Mouse (Mus musculus): ENCODE data around the gene Prnp. TPM values are rescaled to one million over a fixed set of nuclear protein-coding genes. Genes with fewer than 3 reads are reported as not detected.

Gene Prnp
- polyA plus RNA-seq, 1 experiment from 2014 or later = 101 TPM

DNA sequence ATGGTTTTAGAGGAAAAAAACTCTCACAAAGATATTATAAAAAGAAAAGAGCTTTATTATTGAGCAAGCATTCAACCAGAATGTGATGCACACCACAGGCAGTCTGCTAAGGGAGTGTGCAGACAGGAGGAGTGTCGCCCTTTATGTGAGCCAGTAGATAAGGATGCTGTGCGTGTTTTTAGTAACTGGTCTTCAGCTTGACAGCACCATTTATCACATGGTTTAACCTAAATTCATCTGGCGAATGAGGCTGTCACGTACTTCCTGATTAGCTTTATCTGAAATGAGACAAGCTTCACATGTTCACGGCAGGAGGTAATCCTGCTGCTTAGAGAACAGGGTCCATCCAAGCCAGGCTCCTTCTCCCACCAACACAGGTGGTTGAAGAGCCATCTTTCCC is 4.7 kb upstream of the Prnp start:
- H3K4me2 ChIP-seq (replicated peaks) = no peak overlapping the region
- H3K4me1 ChIP-seq (replicated peaks; ENCODE audit: control insufficient read depth, insufficient read depth, low read length) = no peaks in the 10 kb centered on the region
- H3K9me3 ChIP-seq (ENCODE audit: control insufficient read depth, low read length) = no peaks in the 10 kb centered on the region
- no peak for ATAC-seq (ENCODE audit: low FRiP score)
- H3K36me3 ChIP-seq (replicated peaks; ENCODE audit: control insufficient read depth, insufficient read depth) = no peaks in the 10 kb centered on the region
- no peak overlapping the region for H3K9ac ChIP-seq
- H3K4me3 ChIP-seq (replicated peaks; ENCODE audit: low read length) = no peak overlapping the region
- no peaks in the 10 kb centered on the region for H3K27me3 ChIP-seq (ENCODE audit: control insufficient read depth, insufficient read depth, low read length)
- WGBS = 47% methylated on average over 5 of the region's 5 CpGs
- no peak overlapping the region for H3K27ac ChIP-seq
- DNase-seq (ENCODE audit: low spot score) = no peak

DNA sequence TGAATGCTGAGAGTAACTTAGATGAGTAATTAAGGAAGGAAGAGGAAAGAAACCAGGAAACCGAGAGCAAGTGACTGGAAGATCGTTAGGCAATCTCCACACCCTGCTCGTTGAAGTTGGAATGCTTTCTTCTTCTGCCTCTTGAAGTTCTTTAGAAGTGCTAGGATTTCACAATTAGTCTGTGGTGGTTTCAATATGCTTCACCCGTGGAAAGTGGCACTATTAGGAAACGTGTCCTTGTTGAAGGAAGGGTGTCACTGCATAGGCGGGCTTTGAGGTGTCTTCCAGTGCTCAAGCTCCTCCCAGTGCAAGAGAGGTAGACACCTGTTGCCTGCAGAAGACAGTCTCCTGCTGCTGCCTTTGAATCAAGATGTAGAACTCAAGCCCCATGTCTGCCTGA is 4.0 kb upstream of the Prnp start:
- Histone ChIP-seq H3K27me3 (ENCODE audit: control insufficient read depth, insufficient read depth, low read length) (no peaks in the 10 kb centered on the region), H3K4me3 (replicated peaks; ENCODE audit: low read length) (no peak overlapping the region), H3K9me3 (ENCODE audit: control insufficient read depth, low read length) (no peaks in the 10 kb centered on the region), H3K4me2 (replicated peaks) (no peak overlapping the region), H3K4me1 (replicated peaks; ENCODE audit: control insufficient read depth, insufficient read depth, low read length) (peaks cover 5% of the 10 kb centered on the region), H3K9ac (no peak overlapping the region), H3K36me3 (replicated peaks; ENCODE audit: control insufficient read depth, insufficient read depth) (no peaks in the 10 kb centered on the region), H3K27ac (no peak overlapping the region)
- DNase-seq (ENCODE audit: low spot score) (no peak), ATAC-seq (ENCODE audit: low FRiP score) (no peak)
- 87% methylated on average over 6 of the region's 6 CpGs for WGBS

DNA sequence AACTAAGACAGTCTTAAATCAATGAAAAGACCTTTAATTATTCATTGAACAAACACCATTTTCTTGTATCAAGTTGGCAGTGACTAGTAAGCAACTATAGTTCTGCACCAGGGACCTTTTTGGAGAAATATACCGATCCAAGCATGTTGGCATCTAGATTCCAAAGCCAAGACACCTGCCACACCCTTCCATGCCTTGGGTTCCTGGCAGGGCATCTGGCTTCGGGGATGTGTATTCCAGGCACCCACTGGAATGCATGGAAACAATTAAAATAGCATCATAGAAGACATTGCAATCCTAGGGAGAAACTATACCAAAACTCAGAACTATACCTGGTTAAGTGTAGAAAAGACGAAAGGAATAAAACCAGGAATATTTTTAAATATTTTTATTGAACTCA is 3.5 kb upstream of the Prnp start:
- Histone ChIP-seq H3K4me3 (replicated peaks; ENCODE audit: low read length) (no peak overlapping the region), H3K9me3 (ENCODE audit: control insufficient read depth, low read length) (no peaks in the 10 kb centered on the region), H3K4me2 (replicated peaks) (no peak overlapping the region), H3K36me3 (replicated peaks; ENCODE audit: control insufficient read depth, insufficient read depth) (no peaks in the 10 kb centered on the region), H3K4me1 (replicated peaks; ENCODE audit: control insufficient read depth, insufficient read depth, low read length) (peaks cover 10% of the 10 kb centered on the region), H3K9ac (no peak overlapping the region), H3K27ac (no peak overlapping the region), H3K27me3 (ENCODE audit: control insufficient read depth, insufficient read depth, low read length) (no peaks in the 10 kb centered on the region)
- 91% methylated on average over 3 of the region's 3 CpGs for WGBS
- no peak for ATAC-seq (ENCODE audit: low FRiP score)
- DNase-seq (ENCODE audit: low spot score) = no peak

DNA sequence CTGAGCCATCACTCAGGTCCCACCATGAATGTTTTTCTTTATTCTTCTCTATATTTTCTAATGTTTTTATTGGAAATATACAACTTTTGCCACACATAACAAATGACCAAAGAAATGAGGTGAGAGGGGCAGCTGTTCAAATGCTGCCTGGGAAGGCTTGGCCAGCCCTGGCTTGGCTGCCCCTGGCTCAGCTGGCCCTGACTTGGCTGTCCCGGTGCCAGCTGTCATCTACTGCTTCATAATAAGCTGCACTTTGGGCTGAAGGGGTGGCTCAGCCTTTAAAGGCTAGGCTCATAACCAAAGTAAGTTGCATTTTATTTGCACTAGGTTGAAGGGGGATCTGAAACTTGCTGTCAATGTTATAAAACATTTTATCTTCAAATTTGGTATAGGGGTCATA is 2.9 kb upstream of the Prnp start:
- 71% methylated on average over 1 of the region's 1 CpGs for WGBS

DNA sequence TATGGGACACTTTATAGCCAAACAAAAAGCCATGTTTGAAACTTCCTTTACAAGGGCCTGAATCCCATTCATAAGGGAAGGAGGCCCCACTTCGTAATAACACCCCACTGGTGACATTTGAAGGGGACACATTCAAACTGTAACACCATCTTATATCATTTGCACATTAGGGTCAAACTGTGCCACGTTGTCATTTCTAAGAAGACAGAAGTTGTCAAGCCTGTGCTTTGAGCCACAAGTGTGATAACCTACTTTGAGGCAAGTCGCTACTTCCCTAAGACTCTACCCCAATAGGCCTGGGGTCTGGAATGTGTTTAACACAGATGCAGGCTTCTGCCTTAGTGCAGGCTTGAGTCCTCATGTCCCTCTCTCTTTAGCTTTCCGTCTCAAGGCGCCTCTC is 2.4 kb upstream of the Prnp start:
- no peak for DNase-seq (ENCODE audit: low spot score)
- Histone ChIP-seq H3K4me2 (replicated peaks) (no peak overlapping the region), H3K4me1 (replicated peaks; ENCODE audit: control insufficient read depth, insufficient read depth, low read length) (peaks cover 20% of the 10 kb centered on the region), H3K4me3 (replicated peaks; ENCODE audit: low read length) (no peak overlapping the region), H3K9me3 (ENCODE audit: control insufficient read depth, low read length) (no peaks in the 10 kb centered on the region), H3K27ac (no peak overlapping the region), H3K9ac (no peak overlapping the region), H3K27me3 (ENCODE audit: control insufficient read depth, insufficient read depth, low read length) (no peaks in the 10 kb centered on the region), H3K36me3 (replicated peaks; ENCODE audit: control insufficient read depth, insufficient read depth) (no peaks in the 10 kb centered on the region)
- WGBS = 82% methylated on average over 5 of the region's 5 CpGs
- no peak for ATAC-seq (ENCODE audit: low FRiP score)

More for the DNA sequence above, 2.9 kb upstream of the Prnp start:
- Histone ChIP-seq H3K4me3 (replicated peaks; ENCODE audit: low read length) (no peak overlapping the region), H3K4me2 (replicated peaks) (no peak overlapping the region), H3K4me1 (replicated peaks; ENCODE audit: control insufficient read depth, insufficient read depth, low read length) (peaks cover 15% of the 10 kb centered on the region), H3K9ac (no peak overlapping the region), H3K9me3 (ENCODE audit: control insufficient read depth, low read length) (no peaks in the 10 kb centered on the region), H3K36me3 (replicated peaks; ENCODE audit: control insufficient read depth, insufficient read depth) (no peaks in the 10 kb centered on the region), H3K27ac (no peak overlapping the region), H3K27me3 (ENCODE audit: control insufficient read depth, insufficient read depth, low read length) (no peaks in the 10 kb centered on the region)
- ATAC-seq (ENCODE audit: low FRiP score) = no peak
- DNase-seq (ENCODE audit: low spot score) = no peak

DNA sequence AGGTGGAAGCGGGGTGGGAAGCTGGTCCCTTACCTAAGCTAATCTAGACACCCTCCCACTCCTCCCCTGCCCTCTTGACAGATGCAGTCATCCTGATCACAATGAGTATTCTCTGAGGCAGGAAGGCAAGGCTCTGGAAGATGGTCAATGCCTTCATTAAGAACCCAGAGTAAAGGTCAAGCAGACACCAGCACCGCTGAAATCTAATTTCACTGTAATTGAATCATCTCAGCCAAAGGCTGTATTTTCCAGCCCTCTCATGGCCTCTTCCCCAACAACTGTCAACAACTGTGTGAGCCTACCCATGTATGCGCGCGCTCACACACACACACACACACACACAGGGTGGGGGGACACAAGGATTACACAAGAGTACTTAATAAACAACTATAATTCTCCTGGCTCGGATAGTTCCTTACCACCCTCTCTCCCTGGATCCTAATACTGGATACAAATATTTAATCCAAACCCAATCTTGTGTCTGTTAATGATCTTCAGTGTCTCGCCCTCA is 1.3 kb upstream of the Prnp start:
- ATAC-seq (ENCODE audit: low FRiP score) (no peak), DNase-seq (ENCODE audit: low spot score) (no peak)
- no peak overlapping the region for H3K4me2 ChIP-seq (replicated peaks)
- no peak overlapping the region for H3K4me3 ChIP-seq (replicated peaks; ENCODE audit: low read length)
- H3K27me3 ChIP-seq (ENCODE audit: control insufficient read depth, insufficient read depth, low read length) = no peaks in the 10 kb centered on the region
- H3K4me1 ChIP-seq (replicated peaks; ENCODE audit: control insufficient read depth, insufficient read depth, low read length) = peaks cover 28% of the 10 kb centered on the region
- no peaks in the 10 kb centered on the region for H3K9me3 ChIP-seq (ENCODE audit: control insufficient read depth, low read length)
- 0 out of 2 replicates have a peak, but pooled peaks cover 6% of the 10 kb centered on the region for H3K36me3 ChIP-seq (replicated peaks; ENCODE audit: control insufficient read depth, insufficient read depth)
- 78% methylated on average over 7 of the region's 7 CpGs for whole genome bisulfite sequencing
- H3K9ac ChIP-seq = no peak overlapping the region
- H3K27ac ChIP-seq = no peak overlapping the region

DNA sequence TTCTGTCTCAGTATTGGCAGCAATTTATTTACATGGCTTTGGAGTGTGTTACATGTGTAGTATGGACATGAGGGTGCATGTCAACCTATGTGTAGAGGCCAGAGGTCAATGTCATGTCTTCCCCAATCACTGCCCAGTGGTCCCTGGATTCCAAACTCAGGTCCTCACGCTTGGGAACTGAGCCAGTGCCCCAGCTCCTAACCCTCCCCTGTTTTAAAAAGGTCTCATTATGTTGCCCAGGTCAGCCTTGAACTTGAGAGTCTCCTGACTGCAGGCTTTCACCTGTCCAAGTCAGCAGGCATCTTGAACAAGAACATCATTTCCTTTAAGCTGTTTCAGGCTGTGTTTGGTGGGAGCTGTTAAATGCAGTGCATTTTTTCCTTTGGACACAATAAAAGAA is 822 bp upstream of the Prnp start:
- Histone ChIP-seq H3K27me3 (ENCODE audit: control insufficient read depth, insufficient read depth, low read length) (no peaks in the 10 kb centered on the region), H3K4me2 (replicated peaks) (peak overlapping the region; percentile 68), H3K9me3 (ENCODE audit: control insufficient read depth, low read length) (no peaks in the 10 kb centered on the region), H3K36me3 (replicated peaks; ENCODE audit: control insufficient read depth, insufficient read depth) (0 out of 2 replicates have a peak, but pooled peaks cover 6% of the 10 kb centered on the region), H3K4me3 (replicated peaks; ENCODE audit: low read length) (no peak overlapping the region), H3K4me1 (replicated peaks; ENCODE audit: control insufficient read depth, insufficient read depth, low read length) (peaks cover 28% of the 10 kb centered on the region), H3K27ac (no peak overlapping the region), H3K9ac (no peak overlapping the region)
- no peak for DNase-seq (ENCODE audit: low spot score)
- WGBS = 70% methylated on average over 1 of the region's 1 CpGs
- no peak for ATAC-seq (ENCODE audit: low FRiP score)

DNA sequence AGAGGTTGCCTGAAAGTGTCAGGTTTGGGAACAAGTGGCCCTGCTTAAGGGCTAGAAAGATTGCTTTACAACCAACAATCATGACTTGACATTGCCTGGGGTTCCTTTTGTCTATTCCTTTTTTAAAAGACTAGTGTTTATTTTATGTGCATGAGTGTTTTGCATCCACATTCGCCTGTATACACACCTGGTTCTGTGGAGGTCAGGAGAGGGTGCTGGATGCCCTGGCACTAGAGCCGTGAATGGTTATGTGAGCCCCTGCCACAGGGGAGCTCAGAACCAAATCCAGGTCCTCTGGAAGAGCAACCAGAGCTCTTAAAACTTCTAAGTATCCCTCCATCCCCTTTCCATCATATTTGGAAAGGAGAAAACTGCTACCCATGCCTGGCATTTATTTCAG is 1.1 kb downstream of the Prnp start:
- H3K9ac ChIP-seq = peak overlapping the region; percentile 94
- ATAC-seq (ENCODE audit: low FRiP score) = no peak
- peaks cover 10% of the 10 kb centered on the region; the same call in 1 of the 2 replicates for H3K36me3 ChIP-seq (replicated peaks; ENCODE audit: control insufficient read depth, insufficient read depth)
- peak overlapping the region; percentile 68 for H3K4me2 ChIP-seq (replicated peaks)
- no peak for DNase-seq (ENCODE audit: low spot score)
- H3K27ac ChIP-seq = 0 out of 2 replicates have a peak overlapping the region, but pooled peaks have one; percentile 9
- WGBS = 54% methylated on average over 2 of the region's 2 CpGs
- H3K9me3 ChIP-seq (ENCODE audit: control insufficient read depth, low read length) = no peaks in the 10 kb centered on the region
- peaks cover 28% of the 10 kb centered on the region for H3K4me1 ChIP-seq (replicated peaks; ENCODE audit: control insufficient read depth, insufficient read depth, low read length)
- H3K27me3 ChIP-seq (ENCODE audit: control insufficient read depth, insufficient read depth, low read length) = no peaks in the 10 kb centered on the region
- H3K4me3 ChIP-seq (replicated peaks; ENCODE audit: low read length) = peak overlapping the region; percentile 71

DNA sequence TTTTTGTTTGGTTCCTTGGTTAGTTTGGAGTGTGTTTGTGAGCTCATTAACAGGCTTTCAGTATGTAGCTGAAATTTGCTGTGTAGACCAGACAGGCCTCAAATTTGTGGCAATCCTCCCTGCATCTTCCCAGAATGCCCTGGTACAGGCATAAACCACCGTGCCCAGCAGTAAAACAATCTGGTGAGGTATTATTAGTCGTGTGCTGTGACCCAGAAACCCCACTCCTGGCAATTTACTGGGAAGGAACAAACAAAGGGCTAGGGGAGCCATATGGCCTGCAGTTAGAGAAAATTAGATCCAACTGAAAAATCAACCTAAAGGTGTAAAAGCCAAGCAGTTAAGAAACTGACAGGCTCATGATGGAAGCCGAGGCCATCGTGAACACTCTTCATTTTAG is 1.6 kb downstream of the Prnp start:
- H3K4me3 ChIP-seq (replicated peaks; ENCODE audit: low read length) = peak overlapping the region; percentile 71
- H3K36me3 ChIP-seq (replicated peaks; ENCODE audit: control insufficient read depth, insufficient read depth) = peaks cover 14% of the 10 kb centered on the region; the same call in 1 of the 2 replicates
- H3K9ac ChIP-seq = peak overlapping the region; percentile 94
- H3K27me3 ChIP-seq (ENCODE audit: control insufficient read depth, insufficient read depth, low read length) = no peaks in the 10 kb centered on the region
- ATAC-seq (ENCODE audit: low FRiP score) (no peak), DNase-seq (ENCODE audit: low spot score) (no peak)
- H3K4me1 ChIP-seq (replicated peaks; ENCODE audit: control insufficient read depth, insufficient read depth, low read length) = peaks cover 28% of the 10 kb centered on the region
- WGBS = 30% methylated on average over 4 of the region's 4 CpGs
- H3K4me2 ChIP-seq (replicated peaks) = peak overlapping the region; percentile 68
- H3K27ac ChIP-seq = 0 out of 2 replicates have a peak overlapping the region, but pooled peaks have one; percentile 9
- H3K9me3 ChIP-seq (ENCODE audit: control insufficient read depth, low read length) = no peaks in the 10 kb centered on the region

All from hindbrain, embryonic 14.5 days (tissue).